Mouse (Mus musculus): ENCODE data around the gene R3hdm1.

DNA sequence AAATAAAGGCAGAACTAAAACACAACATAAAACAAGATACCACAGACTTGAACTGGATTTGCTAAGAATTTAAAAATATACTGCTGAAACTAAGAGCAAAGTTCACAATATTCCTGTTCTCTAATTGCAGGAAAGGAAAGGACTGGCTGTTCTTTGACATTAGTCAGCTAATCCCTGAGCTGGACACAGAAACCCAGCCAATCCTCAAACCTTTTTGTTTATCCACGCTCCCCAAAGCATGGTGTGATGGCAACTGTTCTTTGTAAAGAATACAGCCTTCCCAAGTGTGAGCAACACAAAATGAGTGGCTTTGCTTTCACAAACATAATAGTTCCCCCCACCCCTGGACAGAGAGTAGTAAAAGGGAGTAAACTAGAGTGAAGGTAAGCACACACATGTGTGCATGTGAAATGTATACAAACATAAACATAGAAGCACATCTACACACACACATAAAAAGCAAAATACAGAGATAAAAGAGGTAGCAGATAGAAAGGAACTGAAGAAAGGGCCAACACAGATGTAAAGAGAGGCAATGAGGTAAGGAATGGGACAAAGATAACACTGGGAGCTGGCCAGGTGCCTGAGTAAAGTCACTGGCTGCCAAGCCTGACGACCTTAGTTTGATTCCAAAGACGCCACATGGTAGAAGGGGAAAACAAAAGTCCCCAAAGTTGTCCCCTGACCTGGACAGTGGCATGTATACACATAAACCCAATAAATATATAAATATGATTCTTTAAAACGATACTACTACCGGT is 22.0 kb upstream of the R3hdm1 start:
- no peak for TF ChIP-seq CTCF (IDR thresholded peaks at IDR 0.05 in 2 of 3, conservative IDR thresholded peaks at IDR 0.05 in 1 of 3; ENCODE audit: control insufficient read depth in 1 of 3, insufficient read depth in 1 of 3, low read depth in 2 of 3, low read length in 3 of 3, poor library complexity in 1 of 3, severe bottlenecking in 1 of 3)
- no peak for TF ChIP-seq E2F4 (IDR thresholded peaks at IDR 0.05; ENCODE audit: borderline replicate concordance, low read depth, low read length)
- TF ChIP-seq RCOR1 (IDR thresholded peaks at IDR 0.05; ENCODE audit: low read depth, low read length) = no peak
